Mouse (Mus musculus) lung, embryonic 15.5 days (tissue): ENCODE measurements at regions not wholly inside any gene's neighbourhood (a gene's known extent, or its start where the extent isn't known, plus 50 kb on each side); places are given as distances from the start of the nearest gene placed in this dataset.

Experiments
- ATAC-seq: fragments of 200-750 bp; cut with Nextera tagmentation; 2 replicates; pipeline ENCODE4 v1.8.0; 2017; ENCODE audit warnings: moderate number of reproducible peaks, borderline replicate concordance; ENCODE audit not compliant: low FRiP score, low TSS enrichment; ENCODE audit errors: extremely low read depth
- H3K27ac ChIP-seq: fragments of 300-500 bp; sonication (generic); 2 replicates; pipeline ENCODE4 v1.5.1; 2015; ENCODE audit warnings: moderate library complexity, mild to moderate bottlenecking, inconsistent platforms
- H3K27me3 ChIP-seq: fragments of 300-500 bp; sonication (generic); 2 replicates; pipeline ENCODE4 v1.6.1; 2015; ENCODE audit warnings: inconsistent platforms
- H3K36me3 ChIP-seq: fragments of 300-500 bp; sonication (generic); 2 replicates; pipeline ENCODE4 v1.6.1; 2015; ENCODE audit warnings: inconsistent platforms
- H3K4me1 ChIP-seq: fragments of 300-500 bp; sonication (generic); 2 replicates; pipeline ENCODE4 v1.6.1; 2015; ENCODE audit warnings: inconsistent platforms
- H3K4me2 ChIP-seq: fragments of 300-500 bp; sonication (generic); 2 replicates; pipeline ENCODE4 v1.6.1; 2015; ENCODE audit warnings: inconsistent platforms, mild to moderate bottlenecking, moderate library complexity
- H3K4me3 ChIP-seq: fragments of 300-500 bp; sonication (generic); 2 replicates; pipeline ENCODE4 v1.5.1; 2015; ENCODE audit warnings: mild to moderate bottlenecking, inconsistent platforms
- H3K9ac ChIP-seq: fragments of 300-500 bp; sonication (generic); 2 replicates; pipeline ENCODE4 v1.6.1; 2015; ENCODE audit warnings: inconsistent platforms
- H3K9me3 ChIP-seq: fragments of 300-500 bp; sonication (generic); 2 replicates; pipeline ENCODE4 v1.6.1; 2016; ENCODE audit warnings: inconsistent platforms
- WGBS: fragments of 180-500 bp; shearing (Covaris S2); methylation state at CpG from one replicate; pipeline ENCODE4 v1.1.7; 2015; 5-methylcytosine and 5-hydroxymethylcytosine counted together

DNA sequence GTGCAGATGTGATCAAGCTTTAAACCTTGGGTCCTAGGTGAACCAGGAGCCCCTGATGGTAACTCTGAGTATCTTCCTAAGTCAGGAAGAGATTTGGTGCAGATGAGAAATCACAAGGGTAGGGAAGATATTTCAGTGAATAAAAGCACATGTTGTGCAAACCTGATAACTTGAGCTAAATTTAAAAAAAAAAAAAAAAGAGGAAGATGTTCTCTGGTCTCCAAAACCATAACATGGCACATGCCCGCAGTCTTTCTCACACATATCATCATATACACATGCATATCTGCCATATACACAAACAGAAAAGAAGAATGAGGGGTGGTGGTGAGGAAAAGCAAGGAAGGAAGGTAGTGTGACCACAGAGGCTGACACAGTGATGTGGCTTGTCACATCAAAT, 530.3 kb upstream of the Lrrc6 start:
- H3K27ac ChIP-seq: no peak overlapping the region
- 88% methylated on average over 1 of the region's 1 CpGs for WGBS
- no peaks in the 10 kb centered on the region for H3K4me1 ChIP-seq
- H3K4me2 ChIP-seq: no peak overlapping the region
- H3K9me3 ChIP-seq: no peaks in the 10 kb centered on the region
- H3K4me3 ChIP-seq: no peak overlapping the region
- H3K27me3 ChIP-seq: no peaks in the 10 kb centered on the region
- no peak overlapping the region for H3K9ac ChIP-seq
- ATAC-seq: no peak
- no peaks in the 10 kb centered on the region for H3K36me3 ChIP-seq

DNA sequence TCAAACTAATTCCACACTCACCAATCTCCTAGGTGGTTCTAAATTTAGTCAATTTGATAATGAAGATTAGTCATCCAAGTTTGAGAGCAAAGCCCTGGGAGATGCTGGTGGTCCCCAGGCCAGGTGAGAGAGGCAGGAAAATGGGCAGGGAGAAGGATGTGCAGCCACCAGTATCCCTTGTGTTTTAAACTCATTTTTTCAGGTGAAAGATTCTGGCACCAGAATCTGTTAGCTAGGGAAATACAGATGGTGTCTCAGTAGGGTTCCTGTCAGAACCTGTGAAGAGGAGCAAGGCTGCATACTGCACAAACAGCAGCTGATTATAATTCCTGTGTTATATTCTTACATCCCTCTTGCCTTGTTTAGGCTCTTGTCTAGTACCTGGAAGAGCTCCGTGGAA, 527.5 kb upstream of the Lrrc6 start:
- no peaks in the 10 kb centered on the region for H3K9me3 ChIP-seq
- no peak overlapping the region for H3K27ac ChIP-seq
- no peak for ATAC-seq
- no peaks in the 10 kb centered on the region for H3K4me1 ChIP-seq
- no peak overlapping the region for H3K4me3 ChIP-seq
- no peaks in the 10 kb centered on the region for H3K27me3 ChIP-seq
- WGBS: 72% methylated on average over 1 of the region's 1 CpGs
- H3K9ac ChIP-seq: no peak overlapping the region
- no peak overlapping the region for H3K4me2 ChIP-seq
- H3K36me3 ChIP-seq: no peaks in the 10 kb centered on the region

GRCm38 (mm10) chr15:67027751-67028150, 527.0 kb upstream of the Lrrc6 start:
- Histone ChIP-seq H3K4me2 (no peak overlapping the region), H3K36me3 (no peaks in the 10 kb centered on the region), H3K9ac (no peak overlapping the region), H3K9me3 (no peaks in the 10 kb centered on the region), H3K27me3 (no peaks in the 10 kb centered on the region), H3K4me3 (no peak overlapping the region), H3K4me1 (no peaks in the 10 kb centered on the region), H3K27ac (no peak overlapping the region)
- no peak for ATAC-seq
- WGBS: 68% methylated on average over 2 of the region's 2 CpGs

- no peak overlapping the region for H3K9ac ChIP-seq
- H3K4me2 ChIP-seq: no peak overlapping the region
- H3K36me3 ChIP-seq: no peaks in the 10 kb centered on the region
- no peak overlapping the region for H3K4me3 ChIP-seq
- no peaks in the 10 kb centered on the region for H3K4me1 ChIP-seq
- 92% methylated on average over 4 of the region's 4 CpGs for WGBS
- no peak for ATAC-seq
- H3K27ac ChIP-seq: no peak overlapping the region
- no peaks in the 10 kb centered on the region for H3K9me3 ChIP-seq
- no peaks in the 10 kb centered on the region for H3K27me3 ChIP-seq
These were observed 525.0 kb upstream of the Lrrc6 start for GRCm38 (mm10) chr15:67025746-67026145.

- WGBS: 36% methylated on average over 2 of the region's 2 CpGs
- Histone ChIP-seq H3K4me2 (no peak overlapping the region), H3K4me3 (no peak overlapping the region), H3K27ac (no peak overlapping the region), H3K9me3 (no peaks in the 10 kb centered on the region), H3K27me3 (no peaks in the 10 kb centered on the region), H3K36me3 (no peaks in the 10 kb centered on the region), H3K4me1 (peaks cover 7% of the 10 kb centered on the region), H3K9ac (no peak overlapping the region)
- ATAC-seq: no peak
These were observed 523.7 kb upstream of the Lrrc6 start for GRCm38 (mm10) chr15:67024386-67024785.

GRCm38 (mm10) chr15:67023081-67023480, 522.4 kb upstream of the Lrrc6 start:
- H3K27ac ChIP-seq: no peak overlapping the region
- no peak overlapping the region for H3K9ac ChIP-seq
- no peak for ATAC-seq
- no peaks in the 10 kb centered on the region for H3K27me3 ChIP-seq
- H3K4me3 ChIP-seq: no peak overlapping the region
- no peak overlapping the region for H3K4me2 ChIP-seq
- H3K36me3 ChIP-seq: no peaks in the 10 kb centered on the region
- H3K9me3 ChIP-seq: no peaks in the 10 kb centered on the region
- 81% methylated on average over 1 of the region's 1 CpGs for WGBS
- H3K4me1 ChIP-seq: peaks cover 15% of the 10 kb centered on the region

DNA sequence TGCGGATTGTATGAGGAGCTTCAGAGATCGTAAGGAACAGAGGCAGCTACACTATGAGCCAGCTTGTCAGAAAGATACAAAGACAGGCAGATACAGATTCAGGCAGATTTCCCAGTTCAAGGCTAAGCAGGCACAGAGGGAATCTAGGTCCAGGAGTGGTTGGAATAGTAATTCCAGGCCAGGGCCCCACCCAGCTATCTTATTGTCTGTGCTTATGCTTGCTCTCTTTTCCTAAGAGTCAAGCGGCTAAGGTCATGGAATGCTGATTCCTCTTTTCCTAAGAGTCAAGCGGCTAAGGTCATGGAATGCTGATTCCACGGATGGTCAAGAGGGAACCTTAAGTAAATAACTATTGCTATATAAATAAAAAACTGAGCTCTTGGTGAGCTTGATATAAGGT, 520.7 kb upstream of the Lrrc6 start:
- no peak overlapping the region for H3K9ac ChIP-seq
- no peaks in the 10 kb centered on the region for H3K9me3 ChIP-seq
- ATAC-seq: no peak
- WGBS: 63% methylated on average over 5 of the region's 5 CpGs
- H3K27ac ChIP-seq: no peak overlapping the region
- peaks cover 15% of the 10 kb centered on the region for H3K4me1 ChIP-seq
- H3K36me3 ChIP-seq: no peaks in the 10 kb centered on the region
- no peak overlapping the region for H3K4me3 ChIP-seq
- H3K4me2 ChIP-seq: no peak overlapping the region
- no peaks in the 10 kb centered on the region for H3K27me3 ChIP-seq

DNA sequence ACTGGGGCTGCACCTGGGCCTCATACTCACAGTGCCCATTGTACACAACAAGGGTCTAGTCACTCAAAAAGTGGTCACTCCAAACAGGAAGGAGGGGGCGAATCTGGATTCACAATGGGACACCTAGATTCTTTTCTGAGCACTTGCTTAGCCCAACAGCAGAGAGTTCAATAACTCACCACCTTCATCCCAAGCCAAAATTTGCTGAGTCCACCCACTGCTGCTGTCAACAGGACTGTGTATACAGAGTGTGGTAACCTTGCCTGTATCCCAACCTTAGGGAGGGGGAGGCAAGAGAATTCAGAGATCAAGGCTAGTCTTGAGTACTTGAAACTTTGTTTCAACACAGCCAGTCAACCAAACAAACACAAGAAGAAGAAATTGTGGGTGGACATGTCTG, 519.2 kb upstream of the Lrrc6 start:
- no peak overlapping the region for H3K4me2 ChIP-seq
- peaks cover 15% of the 10 kb centered on the region for H3K4me1 ChIP-seq
- 65% methylated on average over 1 of the region's 1 CpGs for WGBS
- no peak for ATAC-seq
- H3K36me3 ChIP-seq: no peaks in the 10 kb centered on the region
- H3K4me3 ChIP-seq: no peak overlapping the region
- H3K9me3 ChIP-seq: no peaks in the 10 kb centered on the region
- H3K27me3 ChIP-seq: no peaks in the 10 kb centered on the region
- H3K9ac ChIP-seq: no peak overlapping the region
- H3K27ac ChIP-seq: no peak overlapping the region

DNA sequence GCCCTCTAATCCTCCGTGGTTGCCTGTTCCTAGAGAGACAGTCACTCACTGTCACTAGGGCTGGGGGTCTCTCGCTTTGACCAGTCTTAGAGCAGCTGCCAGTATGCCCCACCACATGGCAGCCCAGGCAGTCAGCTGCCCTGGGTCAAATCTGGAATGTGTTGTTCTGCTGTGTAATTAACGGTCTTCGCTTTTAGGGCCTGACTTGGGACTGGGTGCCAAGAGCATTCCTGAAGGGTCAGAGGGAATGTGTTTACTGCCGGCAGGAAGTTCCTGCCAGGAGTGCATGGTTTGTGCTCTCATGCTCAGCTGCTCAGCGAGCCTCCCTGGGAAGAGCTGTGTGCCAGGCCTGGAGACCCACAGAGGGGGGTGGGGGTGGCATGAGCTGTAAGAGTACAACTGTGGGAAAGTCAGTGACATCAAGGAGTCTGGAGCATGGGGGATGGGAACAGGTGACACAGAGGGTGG, 518.5 kb upstream of the Lrrc6 start:
- H3K9me3 ChIP-seq: no peaks in the 10 kb centered on the region
- WGBS: 8% methylated on average over 6 of the region's 6 CpGs

More for the DNA sequence above, 518.5 kb upstream of the Lrrc6 start:
- Histone ChIP-seq H3K4me3 (no peak overlapping the region), H3K9ac (no peak overlapping the region), H3K27ac (0 out of 2 replicates have a peak overlapping the region, but pooled peaks have one; percentile 42), H3K27me3 (no peaks in the 10 kb centered on the region), H3K4me1 (peaks cover 15% of the 10 kb centered on the region), H3K4me2 (no peak overlapping the region), H3K36me3 (no peaks in the 10 kb centered on the region)
- peak; percentile 76; the same call in 1 of the 2 replicates for ATAC-seq
